Mouse (Mus musculus) liver, embryonic 13.5 days (tissue): Measurements from ENCODE around the gene Prr5. TPM values are rescaled to one million over a fixed set of nuclear protein-coding genes. Genes with fewer than 3 reads are reported as not detected.

ENCODE experiments used
- ATAC-seq: fragments of 200-750 bp; cut with Nextera tagmentation; 2 replicates; pipeline ENCODE4 v1.8.0; 2017; ENCODE audit warnings: low read depth, mild to moderate bottlenecking, moderate number of reproducible peaks, moderate library complexity
- DNase-seq: peaks from one replicate; pipeline ENCODE4 v3.0.0; 2022
- H3K27ac ChIP-seq: fragments of 300-500 bp; sonication (generic); 2 replicates; pipeline ENCODE4 v1.5.1; 2015; ENCODE audit warnings: moderate library complexity, mild to moderate bottlenecking, inconsistent platforms
- H3K27me3 ChIP-seq: fragments of 300-500 bp; sonication (generic); 2 replicates; pipeline ENCODE4 v1.6.1; 2015; ENCODE audit warnings: mild to moderate bottlenecking, inconsistent platforms
- H3K36me3 ChIP-seq: fragments of 300-500 bp; sonication (generic); 2 replicates; pipeline ENCODE4 v1.6.1; 2015; ENCODE audit warnings: mild to moderate bottlenecking, inconsistent platforms
- H3K4me1 ChIP-seq: fragments of 300-500 bp; sonication (generic); replicated peaks from 2 replicates; pipeline ENCODE4 v1.6.1; 2015; ENCODE audit warnings: inconsistent platforms
- H3K4me2 ChIP-seq: fragments of 300-500 bp; sonication (generic); 2 replicates; pipeline ENCODE4 v1.6.1; 2015; ENCODE audit warnings: inconsistent platforms, mild to moderate bottlenecking, moderate library complexity
- H3K4me3 ChIP-seq: fragments of 300-500 bp; sonication (generic); replicated peaks from 2 replicates; pipeline ENCODE4 v1.5.1; 2015; ENCODE audit warnings: mild to moderate bottlenecking, inconsistent platforms
- H3K9ac ChIP-seq: fragments of 300-500 bp; sonication (generic); 2 replicates; pipeline ENCODE4 v1.6.1; 2015; ENCODE audit warnings: mild to moderate bottlenecking, inconsistent platforms
- H3K9me3 ChIP-seq: fragments of 300-500 bp; sonication (generic); replicated peaks from 2 replicates; pipeline ENCODE4 v1.6.1; 2016; ENCODE audit warnings: inconsistent platforms
- WGBS: fragments of 180-500 bp; shearing (Covaris S2); methylation state at CpG from one replicate; pipeline ENCODE4 v1.1.7; 2015; ENCODE audit not compliant: insufficient replicate concordance; 5-methylcytosine and 5-hydroxymethylcytosine counted together
- polyA plus RNA-seq: library from polyadenylated mRNA; unstranded; fragments of >200 nt; fragmentation: Nextera tagmentation; extraction: Ambion mirVana; gene quantifications from 2 replicates; pipeline ENCODE4 v1.2.1, GENCODE M21; 2015

Gene Prr5
- 7.6 and 7.8 TPM in 2 replicates for polyA plus RNA-seq

DNA sequence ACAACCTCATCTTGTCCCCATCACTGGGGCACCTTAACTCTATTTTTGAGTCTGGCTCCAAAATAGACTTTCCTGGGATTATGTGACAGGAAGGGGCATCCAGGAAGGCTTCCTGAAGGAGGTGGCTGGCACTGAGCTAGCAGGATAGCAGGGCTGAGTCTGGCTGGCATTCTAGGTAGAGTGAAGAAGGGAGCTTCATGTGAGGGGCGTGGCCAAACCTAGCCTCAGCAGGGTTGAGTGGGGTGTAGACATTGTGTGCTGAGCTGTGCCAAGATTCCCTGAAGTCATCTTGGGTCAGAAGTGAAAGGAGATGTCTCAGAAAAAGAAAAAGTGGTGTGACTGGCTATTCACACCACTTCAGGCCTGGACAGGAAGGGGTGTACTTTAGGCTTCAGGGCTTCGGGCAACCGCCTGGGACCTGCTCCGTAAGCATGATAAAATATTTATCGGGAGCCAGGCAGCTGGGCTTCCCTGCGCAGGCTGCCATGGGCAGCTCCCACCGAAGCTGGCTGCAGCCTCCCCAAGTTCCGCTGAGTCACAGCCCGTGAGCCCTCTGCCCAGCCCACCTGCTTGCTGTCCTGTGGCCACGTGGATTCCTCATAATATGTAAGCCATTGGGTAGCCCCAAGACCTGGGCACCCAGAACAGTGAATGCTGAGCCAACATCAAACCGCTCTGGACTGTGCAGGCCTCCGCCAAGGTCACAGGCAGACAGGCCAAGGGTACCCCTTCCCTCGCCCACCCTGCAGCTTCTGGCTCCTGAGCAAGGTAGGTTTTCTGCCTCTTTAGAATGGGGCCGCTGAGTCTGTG is at the start of gene Prr5:
Gene Prr5 (plus strand): TSS at position 683 of the 810 bp plus-strand sequence.
- Histone ChIP-seq H3K27me3 (peaks cover 12% of the 10 kb centered on the region), H3K36me3 (no peaks in the 10 kb centered on the region), H3K4me1 (peaks cover 18% of the 10 kb centered on the region), H3K4me2 (no peak within 1 kb of the TSS), H3K9me3 (no peaks in the 10 kb centered on the region), H3K9ac (no peak within 1 kb of the TSS), H3K4me3 (no peak within 1 kb of the TSS), H3K27ac (0 out of 2 replicates have a peak within 1 kb of the TSS, but pooled peaks have one; percentile 27)
- ATAC-seq (peak; percentile 66), DNase-seq (peak; percentile 23)
- 55% methylated on average over 14 of the region's 14 CpGs for WGBS

DNA sequence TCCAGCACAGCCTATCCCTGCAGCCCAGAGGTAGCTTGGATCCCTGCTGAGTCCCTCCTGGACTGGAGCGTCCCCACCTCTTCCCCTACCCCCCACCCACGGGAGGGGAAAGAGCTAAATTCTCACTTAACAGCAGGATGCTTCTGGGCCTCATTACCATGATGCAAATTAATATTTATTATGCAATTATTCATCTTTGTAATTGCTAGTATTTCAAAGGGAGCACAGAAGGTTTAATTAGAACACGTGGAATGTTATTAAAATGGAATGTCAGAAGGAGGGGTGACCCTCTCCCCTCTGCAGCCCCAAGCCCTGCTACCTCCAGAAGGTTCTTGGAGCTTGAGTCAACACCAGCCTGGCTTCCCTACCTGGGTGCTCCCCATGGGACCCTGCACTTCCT is 49.4 kb upstream of the Prr5 start:
- ATAC-seq: no peak
- 58% methylated on average over 3 of the region's 3 CpGs for WGBS
- no peaks in the 10 kb centered on the region for H3K4me1 ChIP-seq
- DNase-seq: no peak
- no peak overlapping the region for H3K27ac ChIP-seq
- peaks cover 16% of the 10 kb centered on the region; the same call in 1 of the 2 replicates for H3K27me3 ChIP-seq
- H3K9me3 ChIP-seq: no peaks in the 10 kb centered on the region
- no peak overlapping the region for H3K4me3 ChIP-seq
- no peak overlapping the region for H3K4me2 ChIP-seq
- no peaks in the 10 kb centered on the region for H3K36me3 ChIP-seq
- no peak overlapping the region for H3K9ac ChIP-seq

DNA sequence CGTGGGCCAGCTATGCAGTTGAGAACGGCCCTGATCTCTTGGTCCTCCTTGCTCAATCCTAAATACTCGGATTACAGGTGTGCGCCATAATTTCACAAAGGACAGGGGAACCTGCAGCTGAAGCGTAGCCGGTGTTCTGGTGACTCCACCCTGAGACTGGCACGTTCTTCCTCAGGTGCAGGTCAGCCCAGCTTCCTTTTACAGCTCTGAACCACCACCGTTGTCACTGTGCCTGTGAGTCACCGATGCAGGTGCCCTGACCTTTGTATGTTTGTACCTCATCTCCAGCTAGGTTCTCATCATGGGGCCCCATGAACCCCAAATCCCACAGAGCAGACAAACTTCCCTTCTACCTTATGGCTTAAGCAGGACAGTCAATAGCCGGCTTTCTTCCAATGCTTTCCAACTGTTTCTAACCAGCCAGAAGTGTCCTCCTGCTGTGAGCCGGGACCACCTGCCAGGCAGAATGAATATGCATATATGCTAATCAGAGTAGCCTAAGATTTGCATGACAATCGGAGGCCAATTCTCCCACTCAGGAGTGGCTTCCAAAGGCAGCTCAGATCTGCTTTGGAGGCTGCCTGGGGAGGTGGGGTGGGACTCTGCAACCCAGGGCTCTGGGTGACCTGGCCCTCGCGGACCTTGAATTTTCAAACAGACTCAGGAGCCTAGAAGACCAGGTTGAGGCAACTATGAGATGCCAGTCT is 47.5 kb upstream of the Prr5 start:
- H3K27ac ChIP-seq: no peak overlapping the region
- no peaks in the 10 kb centered on the region for H3K4me1 ChIP-seq
- no peak overlapping the region for H3K4me3 ChIP-seq
- no peaks in the 10 kb centered on the region for H3K27me3 ChIP-seq
- no peak overlapping the region for H3K9ac ChIP-seq
- no peaks in the 10 kb centered on the region for H3K36me3 ChIP-seq
- ATAC-seq: no peak
- H3K4me2 ChIP-seq: no peak overlapping the region
- WGBS: 33% methylated on average over 14 of the region's 14 CpGs
- H3K9me3 ChIP-seq: no peaks in the 10 kb centered on the region
- DNase-seq: no peak

DNA sequence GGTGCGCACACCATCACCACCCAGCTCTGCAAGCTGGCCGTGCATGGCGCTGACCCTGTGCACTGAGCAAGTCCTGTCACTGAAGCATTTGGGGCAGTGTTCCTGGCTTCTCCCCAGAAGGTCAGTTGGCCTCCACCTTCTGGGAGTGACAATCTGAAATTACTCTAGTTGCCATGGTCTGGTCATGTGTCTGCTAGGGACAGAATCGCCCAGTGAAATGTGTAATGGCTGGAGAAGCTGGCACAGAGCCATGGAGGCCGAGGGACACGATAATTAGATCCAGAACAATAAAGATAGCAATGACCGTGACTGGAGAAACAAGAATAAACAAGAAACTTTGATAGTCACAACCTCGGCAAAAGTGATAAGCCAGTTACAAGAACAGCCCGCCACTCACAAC is 44.5 kb upstream of the Prr5 start:
- no peak overlapping the region for H3K4me3 ChIP-seq
- no peaks in the 10 kb centered on the region for H3K27me3 ChIP-seq
- H3K9me3 ChIP-seq: no peaks in the 10 kb centered on the region
- no peak for DNase-seq
- no peaks in the 10 kb centered on the region for H3K4me1 ChIP-seq
- WGBS: 66% methylated on average over 9 of the region's 9 CpGs
- no peak overlapping the region for H3K27ac ChIP-seq
- no peaks in the 10 kb centered on the region for H3K36me3 ChIP-seq
- no peak overlapping the region for H3K9ac ChIP-seq
- no peak for ATAC-seq
- H3K4me2 ChIP-seq: no peak overlapping the region

DNA sequence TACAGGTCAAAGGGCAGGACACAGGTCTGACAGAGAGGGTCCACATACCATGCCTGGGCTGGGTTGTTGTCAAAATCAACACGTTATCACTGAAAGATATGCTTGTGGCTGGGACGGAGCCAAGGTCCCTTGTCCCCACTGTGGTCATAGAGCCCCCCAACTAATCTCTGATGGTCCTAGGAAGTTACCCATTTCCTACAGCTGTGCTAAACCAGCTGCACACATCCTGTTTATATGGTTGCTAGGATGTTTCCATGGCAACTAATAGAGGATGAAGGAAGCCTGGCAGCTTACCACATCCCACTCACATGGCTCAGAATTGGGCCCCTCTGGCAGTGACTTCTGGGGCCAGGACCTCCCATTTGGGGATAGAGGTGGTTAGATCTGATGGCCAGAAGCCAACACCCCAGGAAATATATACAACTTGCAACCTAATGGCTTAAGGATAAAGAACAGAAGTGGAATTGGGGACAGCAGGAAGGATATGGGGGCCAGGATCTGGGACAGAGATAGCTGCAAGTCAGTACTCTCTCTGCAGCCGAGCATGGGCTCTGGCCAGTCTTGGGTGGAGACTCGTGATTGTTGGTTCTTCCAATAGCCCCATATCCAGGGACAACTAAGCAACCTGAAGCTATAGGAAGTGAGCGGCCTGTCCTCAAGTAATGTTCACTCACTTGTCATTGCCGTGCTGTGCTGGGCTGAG is 43.6 kb upstream of the Prr5 start:
- 29% methylated on average over 6 of the region's 6 CpGs for WGBS
- no peak overlapping the region for H3K27ac ChIP-seq

DNA sequence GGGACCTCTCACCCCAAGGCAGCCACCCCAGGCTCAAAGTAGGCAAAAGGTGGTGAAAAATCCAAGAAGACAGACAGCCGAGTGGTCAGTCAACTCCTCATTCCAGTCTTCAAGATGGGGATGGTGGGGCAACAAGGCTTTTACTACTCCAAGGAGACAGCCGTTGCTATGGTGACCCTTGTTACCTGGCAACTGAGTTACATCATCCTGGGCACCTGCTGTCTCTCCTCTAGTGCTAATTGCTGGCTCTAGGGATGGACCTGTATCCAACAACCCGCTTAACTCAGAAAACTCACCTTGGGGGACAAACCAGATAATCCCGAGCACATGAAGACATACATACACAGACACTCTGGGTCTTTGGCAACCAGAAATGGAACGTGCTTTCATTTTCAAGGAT is 42.1 kb upstream of the Prr5 start:
- 62% methylated on average over 5 of the region's 5 CpGs for WGBS

More for the DNA sequence above, 43.6 kb upstream of the Prr5 start:
- Histone ChIP-seq H3K4me2 (no peak overlapping the region), H3K9me3 (no peaks in the 10 kb centered on the region), H3K27me3 (no peaks in the 10 kb centered on the region), H3K4me1 (no peaks in the 10 kb centered on the region), H3K36me3 (no peaks in the 10 kb centered on the region), H3K9ac (no peak overlapping the region), H3K4me3 (no peak overlapping the region)
- ATAC-seq (no peak; the same call in 1 of the 2 replicates), DNase-seq (no peak)

DNA sequence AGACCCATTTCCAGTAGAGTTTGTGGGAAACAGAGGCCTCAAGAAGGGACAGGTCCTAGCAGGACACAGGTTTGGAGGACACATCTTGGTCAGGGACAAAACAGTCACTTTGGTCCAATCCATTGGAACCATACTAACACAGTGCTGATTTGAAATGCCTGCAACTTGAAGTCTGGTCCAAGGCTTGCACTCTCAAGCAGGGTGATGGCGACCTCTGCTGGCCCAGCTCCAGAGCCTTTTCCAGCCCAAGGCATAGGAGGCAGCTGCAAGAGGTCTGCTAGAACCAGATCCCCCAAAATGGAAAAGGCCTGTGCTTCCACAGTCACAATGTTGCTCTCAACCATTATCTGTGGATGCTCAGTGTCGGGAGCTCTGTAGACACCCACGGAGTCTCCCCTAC is 39.7 kb upstream of the Prr5 start:
- H3K4me1 ChIP-seq: no peaks in the 10 kb centered on the region
- ATAC-seq (no peak), DNase-seq (peak; percentile 17)
- H3K36me3 ChIP-seq: no peaks in the 10 kb centered on the region
- H3K4me3 ChIP-seq: no peak overlapping the region
- no peaks in the 10 kb centered on the region for H3K27me3 ChIP-seq
- H3K9me3 ChIP-seq: no peaks in the 10 kb centered on the region
- 18% methylated on average over 3 of the region's 3 CpGs for WGBS
- no peak overlapping the region for H3K9ac ChIP-seq
- H3K4me2 ChIP-seq: no peak overlapping the region
- no peak overlapping the region for H3K27ac ChIP-seq

More for the DNA sequence above, 42.1 kb upstream of the Prr5 start:
- H3K4me1 ChIP-seq: no peaks in the 10 kb centered on the region
- H3K9me3 ChIP-seq: no peaks in the 10 kb centered on the region
- ATAC-seq: no peak
- DNase-seq: no peak
- H3K27me3 ChIP-seq: no peaks in the 10 kb centered on the region
- H3K9ac ChIP-seq: no peak overlapping the region
- H3K4me2 ChIP-seq: no peak overlapping the region
- H3K27ac ChIP-seq: no peak overlapping the region
- H3K36me3 ChIP-seq: no peaks in the 10 kb centered on the region
- no peak overlapping the region for H3K4me3 ChIP-seq

DNA sequence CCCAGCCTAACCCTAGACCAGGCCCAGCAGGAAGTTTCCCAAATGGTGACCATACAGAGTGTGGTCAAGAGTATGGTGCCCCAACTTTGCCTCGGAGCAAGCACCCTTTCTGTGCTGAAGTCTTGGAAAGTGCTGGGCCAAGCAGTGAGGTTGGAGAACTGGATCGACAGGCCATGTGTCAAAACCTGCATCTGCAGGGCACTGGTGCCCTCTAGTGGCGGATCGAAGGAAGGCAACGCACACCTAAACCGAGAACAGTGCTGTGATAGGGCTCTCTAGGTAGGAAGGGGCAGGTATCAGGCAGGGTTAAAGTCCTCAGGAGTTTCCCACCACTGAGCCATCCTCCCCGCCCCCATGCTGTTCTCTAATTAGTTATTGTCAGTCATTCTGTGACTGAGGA is 37.9 kb upstream of the Prr5 start:
- ATAC-seq (no peak), DNase-seq (peak; percentile 43)
- Histone ChIP-seq H3K27ac (no peak overlapping the region), H3K27me3 (no peaks in the 10 kb centered on the region), H3K9ac (no peak overlapping the region), H3K9me3 (no peaks in the 10 kb centered on the region), H3K4me1 (no peaks in the 10 kb centered on the region), H3K4me2 (no peak overlapping the region), H3K4me3 (no peak overlapping the region), H3K36me3 (no peaks in the 10 kb centered on the region)
- under 1% methylated on average over 7 of the region's 7 CpGs for WGBS

DNA sequence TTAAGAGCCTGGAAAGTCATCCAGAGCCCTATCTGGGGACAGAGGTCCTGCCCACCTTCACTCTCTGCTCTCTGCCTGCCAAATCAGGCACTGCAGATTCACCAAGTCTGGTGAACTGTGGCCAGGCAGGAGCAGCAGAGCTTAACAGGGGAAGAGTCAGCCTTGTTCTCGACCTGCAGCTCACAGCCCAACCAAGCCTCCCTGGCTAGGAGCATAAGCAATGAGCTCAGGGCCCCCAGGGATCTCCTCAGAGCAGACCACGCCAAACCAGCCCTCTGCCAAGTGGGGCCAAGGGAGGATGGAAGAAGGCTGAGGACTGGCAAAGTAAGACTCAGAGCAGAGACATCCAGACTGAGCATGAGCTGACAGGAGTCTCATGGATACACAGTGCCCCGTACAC is 35.1 kb upstream of the Prr5 start:
- Histone ChIP-seq H3K27ac (no peak overlapping the region), H3K4me2 (no peak overlapping the region), H3K36me3 (no peaks in the 10 kb centered on the region), H3K4me3 (no peak overlapping the region), H3K27me3 (no peaks in the 10 kb centered on the region), H3K9ac (no peak overlapping the region), H3K4me1 (peaks cover 6% of the 10 kb centered on the region; the same call in 1 of the 2 replicates), H3K9me3 (no peaks in the 10 kb centered on the region)
- WGBS: 42% methylated on average over 3 of the region's 3 CpGs
- no peak for ATAC-seq
- no peak for DNase-seq

DNA sequence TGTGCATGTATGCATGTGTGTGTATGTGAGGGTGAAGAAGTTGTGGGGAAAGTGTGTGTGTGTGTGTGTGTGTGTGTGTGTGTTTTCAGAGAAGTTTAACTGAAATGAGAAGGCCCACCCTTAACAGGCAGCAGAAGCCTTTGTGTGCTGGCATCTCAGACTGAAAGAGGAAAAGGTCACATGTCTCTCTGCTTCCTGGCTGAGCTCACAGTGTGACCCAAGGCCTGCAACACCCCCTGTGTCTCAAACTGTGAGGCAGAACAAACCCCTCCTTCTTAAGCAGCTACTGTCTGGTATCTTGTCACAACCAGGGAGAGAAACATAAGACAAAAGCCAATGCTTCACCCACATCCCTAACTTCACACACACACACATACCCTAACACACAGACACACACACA is 31.0 kb upstream of the Prr5 start:
- Histone ChIP-seq H3K4me2 (no peak overlapping the region), H3K27ac (peak overlapping the region; percentile 37; the same call in 1 of the 2 replicates), H3K4me1 (peaks cover 18% of the 10 kb centered on the region), H3K36me3 (no peaks in the 10 kb centered on the region), H3K27me3 (no peaks in the 10 kb centered on the region), H3K9me3 (no peaks in the 10 kb centered on the region), H3K4me3 (no peak overlapping the region), H3K9ac (no peak overlapping the region)
- ATAC-seq: no peak
- DNase-seq: no peak

DNA sequence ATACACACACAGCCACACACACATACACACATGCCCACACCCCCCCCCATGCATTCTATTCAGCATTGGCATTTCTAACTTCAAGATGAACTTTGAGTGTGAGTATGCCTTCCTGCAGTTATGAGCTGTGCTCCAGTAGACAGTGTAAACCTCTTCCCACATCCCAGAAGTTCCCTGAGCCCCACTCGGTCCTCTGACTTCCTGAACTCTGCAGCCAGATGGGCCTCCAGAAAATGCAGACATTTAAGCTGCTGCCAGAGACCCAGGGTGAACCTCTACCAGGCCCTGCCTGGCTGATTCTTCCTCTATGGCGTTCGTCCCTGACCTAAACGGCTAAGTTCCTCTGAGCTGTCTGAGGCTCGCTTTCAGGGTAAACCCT is 30.4 kb upstream of the Prr5 start:
- H3K4me1 ChIP-seq: peaks cover 18% of the 10 kb centered on the region
- H3K27me3 ChIP-seq: no peaks in the 10 kb centered on the region
- H3K9me3 ChIP-seq: no peaks in the 10 kb centered on the region
- no peak overlapping the region for H3K4me3 ChIP-seq
- peak overlapping the region; percentile 37 for H3K27ac ChIP-seq
- H3K9ac ChIP-seq: no peak overlapping the region
- H3K4me2 ChIP-seq: no peak overlapping the region
- WGBS: 36% methylated on average over 5 of the region's 5 CpGs
- no peaks in the 10 kb centered on the region for H3K36me3 ChIP-seq
- ATAC-seq: no peak
- DNase-seq: no peak
